Mouse (Mus musculus): ENCODE results near the gene Cnot3.

DNA sequence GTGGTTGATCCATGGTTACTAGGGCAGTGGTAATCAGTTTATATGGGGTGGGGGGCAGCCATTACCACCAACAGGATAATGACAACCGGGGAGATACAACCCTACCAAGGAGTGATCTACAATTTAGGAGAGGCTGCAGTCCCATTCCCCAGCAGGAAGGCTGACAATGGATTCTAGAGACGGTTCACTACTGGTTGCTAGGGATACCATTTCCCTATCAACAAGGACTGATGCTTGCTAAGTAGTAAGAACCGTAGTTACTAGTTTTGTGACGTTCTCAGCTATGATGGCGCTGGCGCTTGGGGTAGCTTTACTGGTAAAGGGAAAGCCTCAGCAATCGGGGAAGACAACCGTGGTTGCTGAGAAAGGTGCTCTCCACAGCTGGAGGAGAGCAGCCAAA is 39.6 kb downstream of the Cnot3 start:
- TF ChIP-seq CTCF (IDR thresholded peaks at IDR 0.05; ENCODE audit: control insufficient read depth, insufficient read depth, insufficient read length) (no peak), USF1 (IDR thresholded peaks at IDR 0.05; ENCODE audit: low read depth) (no peak), FOSL1 (IDR thresholded peaks at IDR 0.05; ENCODE audit: insufficient read depth, low read length, poor library complexity, severe bottlenecking) (no peak), MAX (IDR thresholded peaks at IDR 0.05) (no peak), MYOD1 (IDR thresholded peaks at IDR 0.05; ENCODE audit: control insufficient read depth, insufficient read length, low read depth) (no peak), CEBPB (IDR thresholded peaks at IDR 0.05; ENCODE audit: low read depth) (no peak), MYOG (IDR thresholded peaks at IDR 0.05; ENCODE audit: control insufficient read depth, extremely low read depth, insufficient read length) (no peak)

Data from C2C12 (cell line).